Mouse (Mus musculus) yolk sac, embryonic 10.5 days (tissue): ENCODE results near the gene Slc39a5.

ENCODE experiments used
- DNase-seq: peaks from one replicate; pipeline ENCODE4 v3.0.0-alpha.2; 2017; ENCODE audit warnings: low spot score

Slc39a5 gene

GRCm38 (mm10) chr10:128401056-128401455 lies at the start of gene Slc39a5:
Slc39a5 (minus strand) TSS chr10:128401229.
- DNase-seq = peak; percentile 80

GRCm38 (mm10) chr10:128445407-128445806 lies 44.4 kb upstream of the Slc39a5 start:
- DNase-seq = no peak

GRCm38 (mm10) chr10:128444354-128444753 lies 43.3 kb upstream of the Slc39a5 start:
- DNase-seq = no peak

- no peak for DNase-seq
These were observed 41.7 kb upstream of the Slc39a5 start for GRCm38 (mm10) chr10:128442718-128443117.

- DNase-seq = no peak
These were observed 40.5 kb upstream of the Slc39a5 start for GRCm38 (mm10) chr10:128441324-128442119.

GRCm38 (mm10) chr10:128440407-128440806 lies 39.4 kb upstream of the Slc39a5 start:
- no peak for DNase-seq

- no peak for DNase-seq
These were observed 37.7 kb upstream of the Slc39a5 start for GRCm38 (mm10) chr10:128438675-128439279.

GRCm38 (mm10) chr10:128436376-128436775 lies 35.3 kb upstream of the Slc39a5 start:
- DNase-seq = no peak

GRCm38 (mm10) chr10:128435873-128436272 lies 34.8 kb upstream of the Slc39a5 start:
- DNase-seq = no peak

- DNase-seq = no peak
These were observed 34.3 kb upstream of the Slc39a5 start for GRCm38 (mm10) chr10:128435186-128435823.

GRCm38 (mm10) chr10:128434681-128435080 lies 33.7 kb upstream of the Slc39a5 start:
- no peak for DNase-seq

- DNase-seq = no peak
These were observed 32.4 kb upstream of the Slc39a5 start for GRCm38 (mm10) chr10:128433417-128433816.

- no peak for DNase-seq
These were observed 28.4 kb upstream of the Slc39a5 start for GRCm38 (mm10) chr10:128429454-128429853.

GRCm38 (mm10) chr10:128429052-128429451 lies 28.0 kb upstream of the Slc39a5 start:
- no peak for DNase-seq

GRCm38 (mm10) chr10:128425260-128425659 lies 24.2 kb upstream of the Slc39a5 start:
- no peak for DNase-seq

- DNase-seq = no peak
These were observed 23.6 kb upstream of the Slc39a5 start for GRCm38 (mm10) chr10:128424604-128425003.

- DNase-seq = no peak
These were observed 21.4 kb upstream of the Slc39a5 start for GRCm38 (mm10) chr10:128422426-128422825.

- DNase-seq = no peak
These were observed 13.8 kb upstream of the Slc39a5 start for GRCm38 (mm10) chr10:128414848-128415247.

- DNase-seq = no peak
These were observed 12.0 kb upstream of the Slc39a5 start for GRCm38 (mm10) chr10:128413076-128413475.

GRCm38 (mm10) chr10:128412558-128412957 lies 11.5 kb upstream of the Slc39a5 start:
- no peak for DNase-seq

GRCm38 (mm10) chr10:128412055-128412381 lies 11.0 kb upstream of the Slc39a5 start:
- DNase-seq = no peak

GRCm38 (mm10) chr10:128411211-128412054 lies 10.4 kb upstream of the Slc39a5 start, which contains the start of the genes Nabp2 and Rnf41:
Nabp2 (minus strand) TSS chr10:128411492.
Rnf41 (plus strand) TSS chr10:128411657.
- DNase-seq = peak; percentile 98
